Mouse (Mus musculus) lung, adult 2 months (tissue): ENCODE results near the gene Mboat2. TPM values are rescaled to one million over a fixed set of nuclear protein-coding genes. Genes with fewer than 3 reads are reported as not detected.

ENCODE experiments used
- DNase-seq: peaks from one replicate; pipeline ENCODE4 v3.0.0; 2022
- H3K4me1 ChIP-seq: fragments of 200-500 bp; 2 replicates; pipeline ENCODE4 v1.6.1; 2011; ENCODE audit warnings: low read length; ENCODE audit not compliant: control insufficient read depth, insufficient read depth
- H3K4me3 ChIP-seq: fragments of 200-500 bp; replicated peaks from 2 replicates; pipeline ENCODE3; 2011; ENCODE audit warnings: low read depth, mild to moderate bottlenecking, control low read depth, low read length; ENCODE audit errors: extremely low read depth
- CTCF ChIP-seq: fragments of 200-500 bp; IDR thresholded peaks from 2 replicates; pipeline ENCODE4 v1.5.1; 2011; ENCODE audit warnings: mild to moderate bottlenecking, low read length, control low read depth; ENCODE audit not compliant: insufficient read depth
- POLR2A ChIP-seq: fragments of 200-500 bp; IDR thresholded peaks from 2 replicates; pipeline ENCODE4 v1.6.1; 2011; ENCODE audit warnings: low read depth, mild to moderate bottlenecking, control low read depth, low read length, borderline replicate concordance; ENCODE audit errors: extremely low read depth
- WGBS: fragments of 180-500 bp; shearing (Covaris S2); methylation state at CpG from one replicate; pipeline ENCODE4 v1.1.7; 2018; 5-methylcytosine and 5-hydroxymethylcytosine counted together
- polyA plus RNA-seq: library from polyadenylated mRNA; depleted of rRNA; stranded (reverse); fragments of >200 nt; gene quantifications from 2 replicates; pipeline ENCODE4 v1.2.3, GENCODE M21; 2012; rRNA removed

The Mboat2 gene
- polyA plus RNA-seq = 3.0 and 4.0 TPM in 2 replicates

- Histone ChIP-seq H3K4me3 (peak within 1 kb of the TSS; percentile 78), H3K4me1 (peaks cover 5% of the 10 kb centered on the region; the same call in 1 of the 2 replicates)
- TF ChIP-seq CTCF = no peak
- TF ChIP-seq POLR2A = no peak
- under 1% methylated on average over 24 of the region's 24 CpGs for WGBS
- DNase-seq = peak; percentile 43
Measured at GRCm38 (mm10) chr12:24830766-24831152, at the start of gene Mboat2. Gene Mboat2 (plus strand): TSS chr12:24830879.

GRCm38 (mm10) chr12:24783735-24784134 lies 46.9 kb upstream of the Mboat2 start:
- DNase-seq = no peak
- H3K4me3 ChIP-seq = no peak overlapping the region
- 70% methylated on average over 4 of the region's 4 CpGs for WGBS
- TF ChIP-seq POLR2A (no peak), CTCF (no peak)
- no peaks in the 10 kb centered on the region for H3K4me1 ChIP-seq

- no peaks in the 10 kb centered on the region for H3K4me1 ChIP-seq
- WGBS = 67% methylated on average over 5 of the region's 5 CpGs
- no peak for TF ChIP-seq CTCF
- no peak for TF ChIP-seq POLR2A
- H3K4me3 ChIP-seq = no peak overlapping the region
- DNase-seq = no peak
Measured at GRCm38 (mm10) chr12:24785882-24786281, 44.8 kb upstream of the Mboat2 start.

- no peaks in the 10 kb centered on the region for H3K4me1 ChIP-seq
- DNase-seq = no peak
- 36% methylated on average over 4 of the region's 4 CpGs for WGBS
- no peak overlapping the region for H3K4me3 ChIP-seq
- TF ChIP-seq CTCF (no peak), POLR2A (no peak)
Measured at GRCm38 (mm10) chr12:24786316-24786715, 44.4 kb upstream of the Mboat2 start.

- Histone ChIP-seq H3K4me1 (no peaks in the 10 kb centered on the region), H3K4me3 (no peak overlapping the region)
- 47% methylated on average over 1 of the region's 1 CpGs for WGBS
- no peak for DNase-seq
- TF ChIP-seq POLR2A (no peak), CTCF (no peak)
Measured at GRCm38 (mm10) chr12:24789659-24790058, 41.0 kb upstream of the Mboat2 start.

GRCm38 (mm10) chr12:24811230-24811629 lies 19.4 kb upstream of the Mboat2 start:
- Histone ChIP-seq H3K4me3 (no peak overlapping the region), H3K4me1 (no peaks in the 10 kb centered on the region)
- TF ChIP-seq POLR2A (no peak), CTCF (no peak)
- WGBS = 28% methylated on average over 1 of the region's 1 CpGs
- DNase-seq = no peak

- no peak for DNase-seq
- Histone ChIP-seq H3K4me1 (no peaks in the 10 kb centered on the region), H3K4me3 (no peak overlapping the region)
- 67% methylated on average over 4 of the region's 4 CpGs for WGBS
- no peak for TF ChIP-seq CTCF
- TF ChIP-seq POLR2A = no peak
Measured at GRCm38 (mm10) chr12:24811906-24812305, 18.8 kb upstream of the Mboat2 start.

- TF ChIP-seq POLR2A = no peak
- no peak for TF ChIP-seq CTCF
- no peak for DNase-seq
- no peak overlapping the region for H3K4me3 ChIP-seq
- 54% methylated on average over 2 of the region's 2 CpGs for WGBS
- H3K4me1 ChIP-seq = no peaks in the 10 kb centered on the region
Measured at GRCm38 (mm10) chr12:24822831-24823230, 7.8 kb upstream of the Mboat2 start.

- H3K4me1 ChIP-seq = no peaks in the 10 kb centered on the region
- TF ChIP-seq CTCF (no peak), POLR2A (no peak)
- no peak overlapping the region for H3K4me3 ChIP-seq
- 61% methylated on average over 3 of the region's 3 CpGs for WGBS
- no peak for DNase-seq
Measured at GRCm38 (mm10) chr12:24823636-24824354, 6.9 kb upstream of the Mboat2 start.

GRCm38 (mm10) chr12:24830086-24830485 lies 593 bp upstream of the Mboat2 start:
- H3K4me1 ChIP-seq = peaks cover 5% of the 10 kb centered on the region; the same call in 1 of the 2 replicates
- no peak overlapping the region for H3K4me3 ChIP-seq
- DNase-seq = no peak
- TF ChIP-seq POLR2A (no peak), CTCF (no peak)
- WGBS = 59% methylated on average over 1 of the region's 1 CpGs
